Mouse (Mus musculus) heart, embryonic 14.5 days (tissue): Measurements from ENCODE around the gene Adat3. TPM values are rescaled to one million over a fixed set of nuclear protein-coding genes. Genes with fewer than 3 reads are reported as not detected.
A peak's percentile ranks its signal among the peaks of the same experiment; 100 is the strongest.

Source experiments
- ATAC-seq: fragments of 200-750 bp; cut with Nextera tagmentation; 2 replicates; pipeline ENCODE4 v1.8.0; 2017; ENCODE audit warnings: low read depth, moderate TSS enrichment; ENCODE audit not compliant: insufficient number of reproducible peaks, insufficient read depth, low FRiP score
- H3K27ac ChIP-seq, 2 experiments: fragments of 200-500 bp in 1 of 2; fragments of 300-500 bp in 1 of 2; sonication (generic) in 1 of 2; replicated peaks in 1 of 2; 2 replicates each; pipeline ENCODE4 v1.5.1; 2012 to 2014; ENCODE audit warnings: low read depth in 2 of 2, low read length in 2 of 2, control low read depth in 1 of 2, mild to moderate bottlenecking in 1 of 2, mixed read lengths in 1 of 2; ENCODE audit not compliant: control insufficient read depth in 1 of 2, insufficient read depth in 1 of 2
- H3K27me3 ChIP-seq: fragments of 300-500 bp; sonication (generic); 2 replicates; pipeline ENCODE4 v1.6.1; 2014; ENCODE audit warnings: mild to moderate bottlenecking, low read length, control low read depth; ENCODE audit not compliant: control insufficient read depth, insufficient read depth
- H3K36me3 ChIP-seq: fragments of 300-500 bp; sonication (generic); 2 replicates; pipeline ENCODE4 v1.6.1; 2014; ENCODE audit warnings: mild to moderate bottlenecking, control low read depth, low read length, mixed read lengths; ENCODE audit not compliant: control insufficient read depth, insufficient read depth
- H3K4me1 ChIP-seq, 2 experiments: fragments of 200-500 bp in 1 of 2; fragments of 300-500 bp in 1 of 2; sonication (generic) in 1 of 2; 2 replicates each; pipeline ENCODE4 v1.6.1; 2012 to 2014; ENCODE audit warnings: low read length in 2 of 2, control low read depth in 1 of 2, mixed read lengths in 1 of 2; ENCODE audit not compliant: control insufficient read depth in 2 of 2, insufficient read depth in 2 of 2
- H3K4me2 ChIP-seq: fragments of 300-500 bp; sonication (generic); 2 replicates; pipeline ENCODE4 v1.6.1; 2014; ENCODE audit warnings: mild to moderate bottlenecking, low read length
- H3K4me3 ChIP-seq, 2 experiments: fragments of 200-500 bp in 1 of 2; fragments of 300-500 bp in 1 of 2; sonication (generic) in 1 of 2; 2 replicates each; pipeline ENCODE4 v1.5.1; 2012 to 2014; ENCODE audit warnings: low read length in 2 of 2, mild to moderate bottlenecking in 2 of 2, control low read depth in 1 of 2, low read depth in 1 of 2, moderate library complexity in 1 of 2; ENCODE audit not compliant: control insufficient read depth in 1 of 2, insufficient read depth in 1 of 2
- H3K9ac ChIP-seq: fragments of 300-500 bp; sonication (generic); 2 replicates; pipeline ENCODE4 v1.6.1; 2014; ENCODE audit warnings: mild to moderate bottlenecking, low read length
- H3K9me3 ChIP-seq: fragments of 300-500 bp; sonication (generic); 2 replicates; pipeline ENCODE4 v1.6.1; 2016; ENCODE audit warnings: low read length, control low read depth; ENCODE audit not compliant: control insufficient read depth
- WGBS: fragments of 180-500 bp; shearing (Covaris S2); extraction: QIAGEN DNeasy Blood & Tissue Kit; methylation state at CpG from one replicate; pipeline ENCODE4 v1.1.7; 2014; 5-methylcytosine and 5-hydroxymethylcytosine counted together
- polyA plus RNA-seq: library from polyadenylated mRNA; unstranded; fragments of >200 nt; fragmentation: Nextera tagmentation; extraction: Ambion mirVana; gene quantifications from 2 replicates; pipeline ENCODE4 v1.2.1, GENCODE M21; 2014

Adat3 gene
- polyA plus RNA-seq, 1 experiment from 2014 or later, result 2.6 TPM

DNA sequence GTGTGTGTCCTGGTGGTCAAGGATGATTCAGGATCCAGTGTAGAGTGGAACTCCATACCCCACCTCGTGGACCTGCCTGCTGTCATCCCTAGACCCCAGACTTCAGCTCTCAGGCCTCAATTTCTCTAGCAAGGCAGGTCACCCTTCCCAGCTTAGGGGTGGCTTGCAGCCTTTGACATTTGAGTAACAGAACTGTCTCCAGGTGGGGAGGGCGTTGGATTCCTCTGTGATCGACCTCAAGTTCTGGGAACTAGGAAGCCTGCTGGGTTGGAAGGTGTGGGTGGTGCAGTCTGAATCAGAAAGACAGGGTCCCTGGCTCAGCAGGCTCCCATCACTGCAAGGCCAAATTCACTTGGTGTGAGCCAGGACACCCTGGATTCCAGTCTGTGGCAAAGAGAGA lies 27.8 kb upstream of the Adat3 start:
- H3K36me3 ChIP-seq, result no peaks in the 10 kb centered on the region
- ATAC-seq, result no peak
- H3K9ac ChIP-seq, result peak overlapping the region; percentile 87; the same call in 1 of the 2 replicates
- H3K4me2 ChIP-seq, result peak overlapping the region; percentile 92; the same call in 1 of the 2 replicates
- peaks cover 41 to 62% of the 10 kb centered on the region in 2 experiments for H3K4me1 ChIP-seq
- H3K27me3 ChIP-seq, result no peaks in the 10 kb centered on the region
- H3K9me3 ChIP-seq, result no peaks in the 10 kb centered on the region
- no peak overlapping the region for H3K27ac ChIP-seq
- no peak overlapping the region for H3K4me3 ChIP-seq
- 78% methylated on average over 3 of the region's 3 CpGs for WGBS

DNA sequence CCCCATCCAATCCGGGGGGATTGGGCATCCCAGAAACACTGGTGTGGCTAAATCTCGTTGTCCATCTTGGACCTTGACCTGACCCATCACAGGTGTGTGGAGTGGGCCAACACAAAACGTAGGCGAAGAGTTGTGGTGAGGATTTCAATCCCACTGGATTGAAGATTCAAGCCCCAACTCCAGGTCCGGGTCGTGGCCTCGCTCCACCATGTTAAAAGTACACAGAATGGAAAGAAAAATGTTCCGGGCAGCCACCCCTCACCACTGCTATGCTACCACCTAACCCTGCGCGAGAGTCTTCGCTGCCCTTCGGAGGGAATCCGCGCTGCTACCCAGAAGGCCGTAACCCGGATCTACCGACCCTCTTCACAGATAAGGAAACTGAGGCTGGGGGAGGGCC lies 26.8 kb upstream of the Adat3 start:
- Histone ChIP-seq H3K4me2 (peak overlapping the region; percentile 92), H3K4me3 (peak overlapping the region; percentile 81 to 87), H3K27me3 (no peaks in the 10 kb centered on the region), H3K4me1 (peaks cover 31 to 52% of the 10 kb centered on the region in 2 experiments), H3K9me3 (no peaks in the 10 kb centered on the region), H3K9ac (peak overlapping the region; percentile 87), H3K36me3 (peaks cover under 1% of the 10 kb centered on the region; the same call in 1 of the 2 replicates), H3K27ac (no peak overlapping the region)
- 13% methylated on average over 17 of the region's 17 CpGs for WGBS
- no peak for ATAC-seq

DNA sequence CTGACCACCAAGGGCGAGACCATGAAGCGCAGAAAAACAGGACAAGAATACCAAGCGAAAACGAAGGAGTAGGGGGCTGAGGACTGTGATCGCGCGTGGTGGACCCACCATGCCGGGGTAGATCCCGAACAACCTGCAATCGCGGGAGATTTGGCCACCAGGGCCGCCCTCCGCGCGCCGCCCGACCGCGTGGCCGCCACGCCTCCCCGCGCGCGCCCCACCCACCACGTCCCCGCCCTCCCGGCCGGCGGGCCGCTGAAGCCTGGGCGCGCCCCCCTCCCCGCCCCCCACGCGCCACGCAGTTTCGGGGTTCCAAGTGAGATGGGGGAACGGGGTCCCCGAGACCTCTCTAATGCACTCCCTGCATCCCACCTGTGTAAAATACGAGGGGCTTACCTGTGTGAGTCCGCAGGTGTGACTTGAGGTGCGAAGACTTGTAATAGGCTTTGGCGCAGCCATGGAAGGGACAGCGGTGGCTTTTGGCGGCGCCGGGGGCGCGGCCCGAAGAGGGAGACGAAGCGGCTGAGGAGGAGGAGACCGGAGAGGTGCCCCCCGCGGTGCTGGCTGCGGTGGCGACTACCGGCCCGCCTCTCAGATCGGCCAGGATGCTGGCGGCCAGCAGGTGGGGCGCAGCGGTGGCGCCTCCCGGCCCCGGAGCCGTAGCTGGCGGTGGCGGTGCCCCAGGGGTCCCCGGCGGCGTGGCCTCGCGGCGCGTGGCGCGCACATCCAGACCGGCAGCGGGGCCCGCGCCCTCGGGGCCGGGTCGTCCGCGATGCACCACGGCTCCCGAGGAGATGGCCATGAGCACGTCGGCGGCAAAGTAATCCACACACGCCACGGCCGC lies 26.1 kb upstream of the Adat3 start:
- under 1% methylated on average over 77 of the region's 96 CpGs for WGBS
- no peak for ATAC-seq

DNA sequence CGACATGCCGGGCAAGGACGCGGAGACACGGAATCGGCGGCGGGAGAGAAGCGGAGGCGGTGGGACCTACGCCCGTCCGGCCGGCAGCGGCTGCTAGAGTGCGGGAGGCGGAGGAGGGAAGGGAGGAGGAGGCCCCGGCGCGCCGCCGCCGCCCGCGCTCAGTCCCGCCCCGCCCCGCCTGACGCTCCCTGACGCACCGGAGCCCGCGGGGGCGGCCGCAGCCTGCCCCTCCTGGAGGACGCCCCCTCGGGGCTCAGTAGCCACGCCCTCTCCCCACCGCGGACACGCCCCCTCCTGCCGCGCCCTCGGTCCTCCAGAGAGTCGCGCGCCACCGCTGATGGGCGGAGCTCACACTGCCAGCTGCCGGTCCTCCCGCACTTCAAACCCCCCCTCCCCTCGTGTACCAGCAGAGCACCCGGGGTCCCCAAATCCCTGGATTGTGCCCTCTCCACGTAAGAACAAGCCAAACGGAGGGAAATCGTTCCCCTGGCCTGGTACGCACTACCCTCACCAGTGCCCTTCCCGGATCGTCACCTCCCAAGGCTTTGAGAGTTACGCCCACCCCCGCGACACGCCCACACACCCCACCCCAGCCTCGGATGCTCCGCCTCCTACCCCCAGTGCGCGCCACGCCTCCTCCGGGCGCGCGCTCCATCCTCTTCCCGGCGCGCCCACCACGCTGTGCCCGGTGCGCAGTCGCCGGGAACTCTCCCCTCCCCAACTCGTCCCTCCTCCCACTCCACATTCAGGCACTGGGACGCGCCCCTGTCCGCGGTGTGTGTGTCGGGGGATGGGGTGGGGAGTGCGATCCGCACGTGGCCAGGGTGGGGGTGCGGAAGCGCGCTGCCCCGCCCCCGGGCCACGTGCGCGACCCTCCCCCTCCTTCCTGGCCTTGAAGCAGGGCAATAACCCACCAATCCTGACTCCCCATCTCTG lies 25.2 kb upstream of the Adat3 start, which contains the start of gene Klf16:
Gene Klf16, minus strand, starts transcription at position 127 of the 936 bp plus-strand sequence.
- Histone ChIP-seq H3K4me3 (peak within 1 kb of the TSS; percentile 81 to 87), H3K9me3 (no peaks in the 10 kb centered on the region), H3K27me3 (no peaks in the 10 kb centered on the region), H3K9ac (peak within 1 kb of the TSS; percentile 87), H3K4me1 (peaks cover 22 to 39% of the 10 kb centered on the region in 2 experiments), H3K36me3 (peaks cover 11% of the 10 kb centered on the region; the same call in 1 of the 2 replicates), H3K27ac (peak within 1 kb of the TSS; percentile 83 to 92), H3K4me2 (peak within 1 kb of the TSS; percentile 92)
- WGBS, result under 1% methylated on average over 71 of the region's 97 CpGs
- peak; percentile 84 for ATAC-seq

More for the DNA sequence above, 26.1 kb upstream of the Adat3 start:
- peaks cover 25 to 45% of the 10 kb centered on the region in 2 experiments for H3K4me1 ChIP-seq
- peak overlapping the region; percentile 92 for H3K4me2 ChIP-seq
- peaks cover 3% of the 10 kb centered on the region; the same call in 1 of the 2 replicates for H3K36me3 ChIP-seq
- H3K27me3 ChIP-seq, result no peaks in the 10 kb centered on the region
- H3K4me3 ChIP-seq, result peak overlapping the region; percentile 81 to 87
- no peaks in the 10 kb centered on the region for H3K9me3 ChIP-seq
- H3K27ac ChIP-seq, result peak overlapping the region; percentile 72 to 92
- peak overlapping the region; percentile 87 for H3K9ac ChIP-seq

DNA sequence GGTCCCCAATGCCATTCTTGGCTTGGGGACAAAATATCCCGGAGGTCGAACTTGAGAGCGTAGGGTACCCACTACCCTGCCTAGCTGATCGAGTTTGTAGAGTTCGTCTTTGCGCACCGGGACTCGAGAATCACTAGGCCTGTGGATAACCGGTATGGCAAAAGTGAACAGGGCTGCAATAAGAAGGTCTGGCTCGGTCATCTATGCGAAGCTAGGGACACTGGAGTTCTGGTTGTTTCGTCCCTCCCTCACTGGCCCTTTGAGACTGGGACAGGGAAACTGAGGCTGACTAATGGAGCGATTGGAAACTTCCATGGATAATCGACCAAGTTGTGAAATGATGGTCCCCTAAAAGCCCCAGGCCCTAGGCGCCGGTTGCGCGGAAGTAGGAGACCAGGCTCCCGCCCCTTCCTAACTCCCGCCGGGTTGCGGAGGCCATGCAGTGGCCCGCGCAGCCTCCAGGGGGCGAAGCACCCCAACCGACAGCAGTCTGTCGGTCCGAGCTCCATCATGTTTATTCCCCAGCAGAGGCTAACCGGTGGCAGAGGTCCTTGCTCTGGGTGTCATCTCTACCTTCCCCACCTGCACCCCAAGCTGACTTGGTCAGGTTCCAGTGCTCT lies 24.4 kb upstream of the Adat3 start:
- Histone ChIP-seq H3K36me3 (peaks cover 17% of the 10 kb centered on the region), H3K9me3 (no peaks in the 10 kb centered on the region), H3K4me1 (peaks cover 22 to 35% of the 10 kb centered on the region in 2 experiments), H3K27ac (peak overlapping the region; percentile 83 to 92), H3K27me3 (no peaks in the 10 kb centered on the region), H3K4me2 (peak overlapping the region; percentile 92), H3K4me3 (peak overlapping the region; percentile 81 to 87), H3K9ac (peak overlapping the region; percentile 87)
- under 1% methylated on average over 29 of the region's 29 CpGs for WGBS
- 0 out of 2 replicates have a peak, but pooled peaks have one; percentile 22 for ATAC-seq

DNA sequence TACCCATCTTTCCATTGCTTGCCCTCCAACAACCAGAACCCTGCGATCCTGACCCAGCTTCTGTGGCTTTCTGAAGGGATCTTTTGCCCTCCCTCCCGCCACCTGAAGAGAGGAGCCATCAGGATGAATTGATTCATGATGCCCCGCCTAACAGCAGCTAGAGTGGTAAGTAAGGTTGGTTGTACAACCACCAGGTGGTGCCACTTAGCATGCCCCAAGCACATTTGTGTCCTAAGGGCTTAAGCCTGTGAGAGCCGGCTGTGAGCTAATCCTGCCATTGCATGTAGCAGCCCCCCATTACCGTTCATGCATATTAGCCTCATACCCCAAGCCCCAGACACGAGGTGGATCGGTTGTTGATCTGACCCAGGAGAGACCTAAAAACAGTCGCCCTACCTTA lies 23.8 kb upstream of the Adat3 start:
- H3K36me3 ChIP-seq, result peaks cover 24% of the 10 kb centered on the region
- peak overlapping the region; percentile 87; the same call in 1 of the 2 replicates for H3K9ac ChIP-seq
- peak overlapping the region; percentile 20 to 87; a peak in 2 of 4 replicates for H3K4me3 ChIP-seq
- no peaks in the 10 kb centered on the region for H3K9me3 ChIP-seq
- no peaks in the 10 kb centered on the region for H3K27me3 ChIP-seq
- 11% methylated on average over 8 of the region's 8 CpGs for WGBS
- no peak for ATAC-seq
- H3K27ac ChIP-seq, result peak overlapping the region; percentile 36 to 92; a peak in 3 of 4 replicates
- peak overlapping the region; percentile 92 for H3K4me2 ChIP-seq
- H3K4me1 ChIP-seq, result peaks cover 19 to 30% of the 10 kb centered on the region in 2 experiments

DNA sequence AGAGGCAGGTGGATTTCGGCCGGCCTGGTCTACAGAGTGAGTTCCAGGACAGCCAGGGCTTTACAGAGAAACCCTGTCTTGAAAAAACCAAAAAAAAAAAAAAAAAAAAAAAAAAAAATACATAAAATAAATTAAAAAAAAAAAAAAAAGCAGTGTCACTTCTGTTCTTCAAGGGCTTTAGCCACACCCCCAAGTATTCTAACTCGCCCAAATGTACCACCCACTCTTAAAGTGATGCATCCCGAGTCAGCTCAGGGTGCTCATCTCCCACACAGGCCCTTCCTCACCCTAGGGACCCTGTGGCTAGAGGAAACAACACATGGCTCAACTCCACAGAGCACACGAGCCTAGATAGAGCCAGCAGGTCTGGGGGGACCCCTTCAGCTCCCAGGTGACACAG lies 19.6 kb upstream of the Adat3 start:
- Histone ChIP-seq H3K4me1 (peaks cover 18 to 22% of the 10 kb centered on the region in 2 experiments; a peak in 3 of 4 replicates), H3K9ac (no peak overlapping the region), H3K4me3 (no peak overlapping the region), H3K9me3 (no peaks in the 10 kb centered on the region), H3K27ac (no peak overlapping the region), H3K27me3 (no peaks in the 10 kb centered on the region), H3K4me2 (no peak overlapping the region), H3K36me3 (peaks cover 42% of the 10 kb centered on the region)
- ATAC-seq, result no peak
- 84% methylated on average over 5 of the region's 5 CpGs for WGBS
